Mouse (Mus musculus) forebrain, embryonic 16.5 days (tissue): ENCODE results near the gene Des. TPM values are rescaled to one million over a fixed set of nuclear protein-coding genes. Genes with fewer than 3 reads are reported as not detected.

ENCODE experiments used
- ATAC-seq: fragments of 200-750 bp; cut with Nextera tagmentation; 2 replicates; pipeline ENCODE4 v1.8.0; 2017; ENCODE audit warnings: mild to moderate bottlenecking, moderate library complexity
- H3K27ac ChIP-seq: fragments of 300-500 bp; sonication (generic); 2 replicates; pipeline ENCODE4 v1.5.1; 2014; ENCODE audit warnings: low read length, control low read depth
- H3K27me3 ChIP-seq: fragments of 300-500 bp; sonication (generic); replicated peaks from 2 replicates; pipeline ENCODE4 v1.6.1; 2014; ENCODE audit warnings: low read length; ENCODE audit not compliant: control insufficient read depth, insufficient read depth
- H3K36me3 ChIP-seq: fragments of 300-500 bp; sonication (generic); 2 replicates; pipeline ENCODE4 v1.6.1; 2014; ENCODE audit not compliant: control insufficient read depth, insufficient read depth
- H3K4me1 ChIP-seq: fragments of 300-500 bp; sonication (generic); replicated peaks from 2 replicates; pipeline ENCODE4 v1.6.1; 2014; ENCODE audit warnings: low read length; ENCODE audit not compliant: control insufficient read depth, insufficient read depth
- H3K4me2 ChIP-seq: fragments of 300-500 bp; sonication (generic); 2 replicates; pipeline ENCODE4 v1.6.1; 2014; ENCODE audit warnings: mild to moderate bottlenecking, low read length, control low read depth
- H3K4me3 ChIP-seq: fragments of 300-500 bp; sonication (generic); replicated peaks from 2 replicates; pipeline ENCODE4 v1.5.1; 2014; ENCODE audit warnings: mild to moderate bottlenecking, low read length, control low read depth
- H3K9ac ChIP-seq: fragments of 300-500 bp; sonication (generic); replicated peaks from 2 replicates; pipeline ENCODE4 v1.6.1; 2014; ENCODE audit warnings: low read depth, low read length, control low read depth
- H3K9me3 ChIP-seq: fragments of 300-500 bp; sonication (generic); 2 replicates; pipeline ENCODE4 v1.6.1; 2016; ENCODE audit warnings: low read length; ENCODE audit not compliant: control insufficient read depth
- WGBS: fragments of 180-500 bp; shearing (Covaris S2); extraction: QIAGEN DNeasy Blood & Tissue Kit; methylation state at CpG from one replicate; pipeline ENCODE4 v1.1.7; 2014; 5-methylcytosine and 5-hydroxymethylcytosine counted together
- polyA plus RNA-seq: library from polyadenylated mRNA; unstranded; fragments of >200 nt; fragmentation: Nextera tagmentation; extraction: Ambion mirVana; gene quantifications from 2 replicates; pipeline ENCODE4 v1.2.1, GENCODE M21; 2015

Gene Des
- polyA plus RNA-seq, 1 experiment from 2014 or later = 1.2 TPM

DNA sequence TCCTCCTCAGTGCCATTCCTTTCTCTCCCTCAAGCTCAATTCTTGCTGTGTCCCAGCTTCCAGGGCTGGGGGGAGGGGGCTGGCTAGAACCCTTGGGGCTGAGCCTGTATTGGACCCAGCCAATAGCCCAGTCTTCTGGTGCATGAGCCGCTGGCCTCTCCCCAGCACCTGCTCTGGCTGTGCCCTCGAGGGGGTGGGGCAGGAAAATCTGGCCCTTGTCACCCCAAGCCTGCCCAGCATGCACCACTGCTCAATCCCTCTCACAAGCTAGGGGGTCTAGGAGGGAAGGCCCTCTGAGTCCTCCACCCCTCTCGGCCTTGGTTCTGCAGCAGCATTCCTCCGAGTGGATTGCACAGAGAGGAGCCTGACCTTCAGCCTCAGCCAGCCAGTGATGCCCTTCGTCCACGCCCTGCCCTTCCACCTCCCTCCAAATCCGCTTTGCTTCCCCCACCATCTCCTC is 27.4 kb downstream of the Des start:
- Histone ChIP-seq H3K27ac (no peak overlapping the region), H3K9ac (no peak overlapping the region; the same call in 1 of the 2 replicates), H3K27me3 (peaks cover 32% of the 10 kb centered on the region), H3K4me3 (peak overlapping the region; percentile 38), H3K4me2 (no peak overlapping the region; the same call in 1 of the 2 replicates), H3K4me1 (peaks cover 36% of the 10 kb centered on the region), H3K9me3 (no peaks in the 10 kb centered on the region), H3K36me3 (no peaks in the 10 kb centered on the region)
- 11% methylated on average over 7 of the region's 7 CpGs for WGBS
- ATAC-seq = 0 out of 2 replicates have a peak, but pooled peaks have one; percentile 3

DNA sequence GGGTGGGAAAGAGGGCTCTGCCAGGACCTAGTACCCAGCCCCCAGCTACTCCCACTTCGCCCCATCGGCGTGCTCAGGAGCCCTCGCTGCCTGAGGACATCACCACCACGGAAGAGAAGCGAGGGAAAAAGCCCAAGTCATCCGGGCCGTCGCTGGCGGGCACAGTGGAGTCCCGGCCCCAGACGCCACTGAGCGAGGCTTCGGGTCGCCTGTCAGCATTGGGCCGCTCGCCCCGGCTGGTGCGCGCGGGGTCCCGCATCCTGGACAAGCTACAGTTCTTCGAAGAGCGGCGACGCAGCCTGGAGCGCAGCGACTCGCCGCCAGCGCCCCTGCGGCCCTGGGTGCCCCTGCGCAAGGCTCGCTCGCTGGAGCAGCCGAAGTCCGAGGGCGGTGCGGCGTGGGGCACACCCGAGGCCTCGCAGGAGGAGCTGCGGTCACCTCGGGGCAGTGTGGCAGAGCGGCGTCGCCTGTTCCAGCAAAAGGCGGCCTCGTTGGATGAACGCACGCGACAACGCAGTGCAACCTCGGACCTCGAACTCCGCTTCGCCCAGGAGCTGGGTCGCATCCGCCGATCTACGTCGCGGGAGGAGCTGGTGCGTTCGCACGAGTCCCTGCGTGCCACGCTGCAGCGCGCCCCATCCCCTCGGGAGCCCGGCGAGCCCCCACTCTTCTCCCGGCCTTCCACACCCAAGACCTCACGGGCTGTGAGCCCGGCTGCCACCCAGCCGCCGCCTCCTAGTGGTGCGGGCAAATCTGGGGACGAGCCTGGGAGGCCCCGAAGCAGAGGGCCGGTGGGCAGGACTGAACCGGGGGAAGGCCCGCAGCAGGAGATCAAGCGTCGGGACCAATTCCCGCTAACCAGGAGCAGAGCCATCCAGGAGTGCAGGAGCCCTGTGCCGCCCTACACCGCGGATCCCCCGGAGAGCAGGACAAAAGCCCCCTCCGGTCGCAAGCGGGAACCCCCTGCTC is 28.1 kb downstream of the Des start:
- Histone ChIP-seq H3K27me3 (peaks cover 32% of the 10 kb centered on the region), H3K4me3 (peak overlapping the region; percentile 38), H3K4me1 (peaks cover 39% of the 10 kb centered on the region), H3K9ac (peak overlapping the region; percentile 49), H3K4me2 (peak overlapping the region; percentile 63), H3K9me3 (no peaks in the 10 kb centered on the region), H3K27ac (no peak overlapping the region), H3K36me3 (no peaks in the 10 kb centered on the region)
- peak; percentile 22 for ATAC-seq
- 3% methylated on average over 94 of the region's 94 CpGs for WGBS

GRCm38 (mm10) chr1:75388898-75389515 is 28.9 kb downstream of the Des start:
- peaks cover 32% of the 10 kb centered on the region for H3K27me3 ChIP-seq
- H3K36me3 ChIP-seq = no peaks in the 10 kb centered on the region
- no peak overlapping the region for H3K27ac ChIP-seq
- peak overlapping the region; percentile 49; the same call in 1 of the 2 replicates for H3K9ac ChIP-seq
- peaks cover 46% of the 10 kb centered on the region for H3K4me1 ChIP-seq
- no peaks in the 10 kb centered on the region for H3K9me3 ChIP-seq
- peak overlapping the region; percentile 38; the same call in 1 of the 2 replicates for H3K4me3 ChIP-seq
- peak overlapping the region; percentile 63 for H3K4me2 ChIP-seq
- 19% methylated on average over 23 of the region's 23 CpGs for WGBS
- ATAC-seq = no peak

GRCm38 (mm10) chr1:75393139-75393538 is 33.0 kb downstream of the Des start:
- H3K9me3 ChIP-seq = no peaks in the 10 kb centered on the region
- 33% methylated on average over 9 of the region's 9 CpGs for WGBS
- ATAC-seq = peak; percentile 39
- H3K27me3 ChIP-seq = peaks cover 17% of the 10 kb centered on the region
- no peaks in the 10 kb centered on the region for H3K36me3 ChIP-seq
- no peak overlapping the region for H3K4me2 ChIP-seq
- H3K4me3 ChIP-seq = no peak overlapping the region
- H3K9ac ChIP-seq = no peak overlapping the region
- H3K27ac ChIP-seq = peak overlapping the region; percentile 34; the same call in 1 of the 2 replicates
- peaks cover 22% of the 10 kb centered on the region for H3K4me1 ChIP-seq

GRCm38 (mm10) chr1:75393846-75394245 is 33.7 kb downstream of the Des start:
- H3K4me2 ChIP-seq = no peak overlapping the region
- H3K4me3 ChIP-seq = no peak overlapping the region
- no peaks in the 10 kb centered on the region for H3K36me3 ChIP-seq
- H3K4me1 ChIP-seq = peaks cover 16% of the 10 kb centered on the region
- peak overlapping the region; percentile 34; the same call in 1 of the 2 replicates for H3K27ac ChIP-seq
- WGBS = 86% methylated on average over 3 of the region's 3 CpGs
- H3K9me3 ChIP-seq = no peaks in the 10 kb centered on the region
- no peak overlapping the region for H3K9ac ChIP-seq
- H3K27me3 ChIP-seq = peaks cover 11% of the 10 kb centered on the region
- ATAC-seq = peak; percentile 34

DNA sequence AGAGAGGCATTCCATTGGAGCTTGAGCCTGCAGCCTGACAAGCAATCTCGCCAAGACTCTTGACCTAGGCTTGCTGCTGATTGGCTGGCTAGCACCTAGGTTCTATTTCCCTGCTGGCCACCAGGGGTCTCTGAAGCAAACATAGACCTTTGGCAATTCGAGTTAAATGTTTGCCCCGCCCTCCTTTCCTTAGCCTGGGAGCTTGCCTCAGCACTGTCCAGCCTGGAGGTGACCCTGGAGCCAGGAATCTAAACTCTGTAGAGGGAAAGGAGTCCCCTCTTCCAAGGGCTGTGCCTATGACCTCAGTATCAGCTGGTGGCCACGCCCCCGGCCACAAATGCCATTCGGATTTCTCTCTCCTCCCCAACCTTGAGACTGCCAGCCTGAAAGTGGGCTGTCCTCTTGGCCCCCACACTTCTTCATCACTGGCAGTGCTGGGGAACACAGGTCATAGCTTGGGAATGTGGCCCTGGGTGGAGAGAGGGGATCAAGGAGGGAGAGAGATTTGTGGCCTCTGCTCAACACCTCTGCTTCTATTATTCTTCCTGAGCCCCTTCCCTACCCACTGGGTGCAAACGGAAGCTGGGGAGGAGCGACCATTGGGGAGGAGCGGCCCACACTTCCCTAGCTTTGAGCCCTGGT is 38.8 kb downstream of the Des start:
- H3K27ac ChIP-seq = no peak overlapping the region
- no peak; the same call in 1 of the 2 replicates for ATAC-seq
- WGBS = 16% methylated on average over 9 of the region's 9 CpGs

GRCm38 (mm10) chr1:75399755-75400492 is 39.8 kb downstream of the Des start:
- Histone ChIP-seq H3K4me3 (no peak overlapping the region), H3K9me3 (no peaks in the 10 kb centered on the region), H3K9ac (no peak overlapping the region; the same call in 1 of the 2 replicates), H3K36me3 (no peaks in the 10 kb centered on the region), H3K27ac (no peak overlapping the region), H3K27me3 (no peaks in the 10 kb centered on the region), H3K4me1 (peaks cover 15% of the 10 kb centered on the region), H3K4me2 (0 out of 2 replicates have a peak overlapping the region, but pooled peaks have one; percentile 1)
- 6% methylated on average over 15 of the region's 15 CpGs for WGBS
- peak; percentile 76 for ATAC-seq

More for the DNA sequence above, 38.8 kb downstream of the Des start:
- Histone ChIP-seq H3K4me2 (no peak overlapping the region), H3K27me3 (no peaks in the 10 kb centered on the region), H3K9me3 (no peaks in the 10 kb centered on the region), H3K36me3 (no peaks in the 10 kb centered on the region), H3K4me3 (no peak overlapping the region), H3K9ac (no peak overlapping the region), H3K4me1 (peaks cover 16% of the 10 kb centered on the region)

GRCm38 (mm10) chr1:75400493-75401115 is 40.5 kb downstream of the Des start:
- Histone ChIP-seq H3K9ac (no peak overlapping the region), H3K27ac (no peak overlapping the region), H3K4me1 (peaks cover 15% of the 10 kb centered on the region), H3K4me2 (no peak overlapping the region), H3K9me3 (no peaks in the 10 kb centered on the region), H3K27me3 (no peaks in the 10 kb centered on the region), H3K4me3 (no peak overlapping the region), H3K36me3 (no peaks in the 10 kb centered on the region)
- WGBS = 50% methylated on average over 6 of the region's 6 CpGs
- ATAC-seq = no peak
